Mouse (Mus musculus): ENCODE results near the gene Ralgapb.
A peak's percentile ranks its signal among the peaks of the same experiment; 100 is the strongest.

Gene Ralgapb

GRCm38 (mm10) chr2:158397140-158397539, 12.5 kb upstream of the Ralgapb start:
- DNase-seq (ENCODE audit: extremely low read depth, insufficient read length, low spot score), result peak; percentile 43

- no peak for DNase-seq (ENCODE audit: extremely low read depth, insufficient read length, low spot score)
Measured at GRCm38 (mm10) chr2:158402915-158403314, 6.7 kb upstream of the Ralgapb start.

- DNase-seq (ENCODE audit: extremely low read depth, insufficient read length, low spot score), result no peak
Measured at GRCm38 (mm10) chr2:158408997-158409594, 552 bp upstream of the Ralgapb start.

GRCm38 (mm10) chr2:158410022-158411014, 670 bp downstream of the Ralgapb start:
- DNase-seq (ENCODE audit: extremely low read depth, insufficient read length, low spot score), result peak; percentile 71

GRCm38 (mm10) chr2:158413240-158413639, 3.6 kb downstream of the Ralgapb start:
- DNase-seq (ENCODE audit: extremely low read depth, insufficient read length, low spot score), result no peak

GRCm38 (mm10) chr2:158415826-158416225, 6.2 kb downstream of the Ralgapb start:
- no peak for DNase-seq (ENCODE audit: extremely low read depth, insufficient read length, low spot score)

- no peak for DNase-seq (ENCODE audit: extremely low read depth, insufficient read length, low spot score)
Measured at GRCm38 (mm10) chr2:158418663-158419062, 9.0 kb downstream of the Ralgapb start.

GRCm38 (mm10) chr2:158445814-158446213, 36.2 kb downstream of the Ralgapb start:
- DNase-seq (ENCODE audit: extremely low read depth, insufficient read length, low spot score), result no peak

- DNase-seq (ENCODE audit: extremely low read depth, insufficient read length, low spot score), result peak; percentile 5
Measured at GRCm38 (mm10) chr2:158449845-158450244, 40.2 kb downstream of the Ralgapb start.

- DNase-seq (ENCODE audit: extremely low read depth, insufficient read length, low spot score), result no peak
Measured at GRCm38 (mm10) chr2:158456451-158456850, 46.8 kb downstream of the Ralgapb start.

- DNase-seq (ENCODE audit: extremely low read depth, insufficient read length, low spot score), result no peak
Measured at GRCm38 (mm10) chr2:158457610-158458009, 48.0 kb downstream of the Ralgapb start.

GRCm38 (mm10) chr2:158462450-158462849, 52.8 kb downstream of the Ralgapb start:
- DNase-seq (ENCODE audit: extremely low read depth, insufficient read length, low spot score), result no peak

GRCm38 (mm10) chr2:158474159-158474558, 64.5 kb downstream of the Ralgapb start:
- no peak for DNase-seq (ENCODE audit: extremely low read depth, insufficient read length, low spot score)

GRCm38 (mm10) chr2:158477640-158478039, 68.0 kb downstream of the Ralgapb start:
- no peak for DNase-seq (ENCODE audit: extremely low read depth, insufficient read length, low spot score)

- no peak for DNase-seq (ENCODE audit: extremely low read depth, insufficient read length, low spot score)
Measured at GRCm38 (mm10) chr2:158498457-158498856, 88.8 kb downstream of the Ralgapb start.

GRCm38 (mm10) chr2:158501836-158502812, 92.5 kb downstream of the Ralgapb start, which contains the start of gene Adig:
TSS of gene Adig (plus strand) at chr2:158502612.
- no peak for DNase-seq (ENCODE audit: extremely low read depth, insufficient read length, low spot score)

GRCm38 (mm10) chr2:158503226-158503625, 93.6 kb downstream of the Ralgapb start:
- no peak for DNase-seq (ENCODE audit: extremely low read depth, insufficient read length, low spot score)

- DNase-seq (ENCODE audit: extremely low read depth, insufficient read length, low spot score), result no peak
Measured at GRCm38 (mm10) chr2:158503671-158504070, 94.0 kb downstream of the Ralgapb start.

- no peak for DNase-seq (ENCODE audit: extremely low read depth, insufficient read length, low spot score)
Measured at GRCm38 (mm10) chr2:158506475-158506874, 96.8 kb downstream of the Ralgapb start.

- DNase-seq (ENCODE audit: extremely low read depth, insufficient read length, low spot score), result no peak
Measured at GRCm38 (mm10) chr2:158507046-158507445, 97.4 kb downstream of the Ralgapb start.

Data from 3134 (cell line).